Mouse (Mus musculus) embryonic facial prominence, embryonic 12.5 days (tissue): ENCODE data around the gene S1pr4. TPM values are rescaled to one million over a fixed set of nuclear protein-coding genes. Genes with fewer than 3 reads are reported as not detected.

Experiments used
- ATAC-seq: fragments of 200-750 bp; cut with Nextera tagmentation; 2 replicates; pipeline ENCODE4 v1.8.0; 2017; ENCODE audit not compliant: insufficient number of reproducible peaks, insufficient read depth, low FRiP score, low TSS enrichment
- H3K27ac ChIP-seq: fragments of 300-500 bp; sonication (generic); 2 replicates; pipeline ENCODE4 v1.5.1; 2016; ENCODE audit warnings: mild to moderate bottlenecking
- H3K27me3 ChIP-seq: fragments of 300-500 bp; sonication (generic); 2 replicates; pipeline ENCODE4 v1.6.1; 2016; ENCODE audit warnings: mild to moderate bottlenecking, moderate library complexity
- H3K36me3 ChIP-seq: fragments of 300-500 bp; sonication (generic); 2 replicates; pipeline ENCODE4 v1.6.1; 2016; ENCODE audit warnings: mild to moderate bottlenecking
- H3K4me1 ChIP-seq: fragments of 300-500 bp; sonication (generic); 2 replicates; pipeline ENCODE4 v1.6.1; 2016
- H3K4me2 ChIP-seq: fragments of 300-500 bp; sonication (generic); replicated peaks from 2 replicates; pipeline ENCODE4 v1.6.1; 2016; ENCODE audit warnings: mild to moderate bottlenecking, moderate library complexity
- H3K4me3 ChIP-seq: fragments of 300-500 bp; sonication (generic); 2 replicates; pipeline ENCODE4 v1.5.1; 2016; ENCODE audit warnings: mild to moderate bottlenecking
- H3K9ac ChIP-seq: fragments of 300-500 bp; sonication (generic); 2 replicates; pipeline ENCODE4 v1.6.1; 2016; ENCODE audit warnings: mild to moderate bottlenecking, moderate library complexity
- H3K9me3 ChIP-seq: fragments of 300-500 bp; sonication (generic); 2 replicates; pipeline ENCODE4 v1.6.1; 2016; ENCODE audit warnings: mild to moderate bottlenecking, moderate library complexity
- WGBS: fragments of 180-500 bp; shearing (Covaris S2); methylation state at CpG from one replicate; pipeline ENCODE4 v1.1.7; 2016; 5-methylcytosine and 5-hydroxymethylcytosine counted together
- polyA plus RNA-seq: library from polyadenylated mRNA; unstranded; fragments of >200 nt; fragmentation: Nextera tagmentation; extraction: Ambion mirVana; gene quantifications from 2 replicates; pipeline ENCODE4 v1.2.1, GENCODE M21; 2016

S1pr4 gene
- polyA plus RNA-seq, 1 experiment from 2014 or later, result 0.58 TPM

GRCm38 (mm10) chr10:81473003-81473451 is 26.9 kb downstream of the S1pr4 start:
- Histone ChIP-seq H3K27ac (no peak overlapping the region), H3K9me3 (no peaks in the 10 kb centered on the region), H3K4me2 (peak overlapping the region; percentile 35), H3K4me3 (peak overlapping the region; percentile 10; the same call in 1 of the 2 replicates), H3K9ac (no peak overlapping the region), H3K36me3 (no peaks in the 10 kb centered on the region), H3K27me3 (peaks cover 65% of the 10 kb centered on the region), H3K4me1 (peaks cover 7% of the 10 kb centered on the region)
- no peak for ATAC-seq
- WGBS, result 1% methylated on average over 22 of the region's 22 CpGs

GRCm38 (mm10) chr10:81472403-81473002 is 27.4 kb downstream of the S1pr4 start:
- Histone ChIP-seq H3K36me3 (no peaks in the 10 kb centered on the region), H3K9me3 (no peaks in the 10 kb centered on the region), H3K4me3 (peak overlapping the region; percentile 10; the same call in 1 of the 2 replicates), H3K4me1 (peaks cover 7% of the 10 kb centered on the region), H3K27ac (no peak overlapping the region), H3K9ac (no peak overlapping the region), H3K27me3 (peaks cover 70% of the 10 kb centered on the region), H3K4me2 (peak overlapping the region; percentile 35)
- 6% methylated on average over 16 of the region's 18 CpGs for WGBS
- no peak for ATAC-seq

- peaks cover 7% of the 10 kb centered on the region for H3K4me1 ChIP-seq
- no peak for ATAC-seq
- H3K36me3 ChIP-seq, result no peaks in the 10 kb centered on the region
- no peak overlapping the region for H3K27ac ChIP-seq
- H3K27me3 ChIP-seq, result peaks cover 78% of the 10 kb centered on the region
- no peak overlapping the region for H3K9ac ChIP-seq
- no peaks in the 10 kb centered on the region for H3K9me3 ChIP-seq
- H3K4me3 ChIP-seq, result no peak overlapping the region
- no peak overlapping the region for H3K4me2 ChIP-seq
- 52% methylated on average over 18 of the region's 18 CpGs for WGBS
These were observed 29.5 kb downstream of the S1pr4 start for GRCm38 (mm10) chr10:81470454-81470853.

- no peak overlapping the region for H3K27ac ChIP-seq
- H3K9ac ChIP-seq, result no peak overlapping the region
- H3K36me3 ChIP-seq, result no peaks in the 10 kb centered on the region
- no peak overlapping the region for H3K4me2 ChIP-seq
- ATAC-seq, result no peak
- H3K9me3 ChIP-seq, result no peaks in the 10 kb centered on the region
- 88% methylated on average over 5 of the region's 5 CpGs for WGBS
- H3K27me3 ChIP-seq, result peaks cover 80% of the 10 kb centered on the region
- H3K4me3 ChIP-seq, result no peak overlapping the region
- H3K4me1 ChIP-seq, result peaks cover 14% of the 10 kb centered on the region
These were observed 30.7 kb downstream of the S1pr4 start for GRCm38 (mm10) chr10:81469253-81469652.

DNA sequence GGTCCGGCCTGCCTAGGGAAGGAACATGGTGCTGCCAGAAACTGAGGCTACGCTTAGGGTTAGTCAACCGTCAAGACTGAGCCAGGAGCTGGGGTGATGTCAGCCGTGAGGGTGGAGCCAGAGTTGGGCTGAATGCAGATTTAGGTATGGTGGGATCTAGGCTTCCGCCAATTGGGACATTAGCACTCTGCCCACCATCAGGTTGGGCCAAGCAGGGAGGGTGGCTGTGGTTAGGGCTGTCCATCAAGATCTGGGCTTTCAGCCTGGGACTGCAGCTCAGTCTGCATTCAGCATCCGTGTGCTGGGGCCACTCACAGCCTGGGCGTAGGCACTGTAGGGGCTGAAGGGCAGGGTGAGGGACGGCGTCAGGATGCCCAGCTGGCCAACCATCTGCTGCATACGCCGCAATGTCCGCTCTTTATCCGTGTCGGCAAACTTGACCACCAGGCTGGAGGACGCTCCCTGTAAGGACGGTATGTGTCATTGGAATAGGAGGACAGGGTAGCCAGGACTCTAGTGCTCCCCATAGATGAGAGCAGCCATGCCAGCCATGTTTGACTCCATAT is 32.2 kb downstream of the S1pr4 start:
- H3K27ac ChIP-seq, result no peak overlapping the region
- no peak overlapping the region for H3K4me3 ChIP-seq
- H3K4me1 ChIP-seq, result peaks cover 11% of the 10 kb centered on the region
- H3K4me2 ChIP-seq, result no peak overlapping the region
- WGBS, result 86% methylated on average over 16 of the region's 16 CpGs
- H3K27me3 ChIP-seq, result peaks cover 80% of the 10 kb centered on the region
- ATAC-seq, result no peak
- H3K36me3 ChIP-seq, result no peaks in the 10 kb centered on the region
- H3K9me3 ChIP-seq, result no peaks in the 10 kb centered on the region
- H3K9ac ChIP-seq, result no peak overlapping the region

- no peaks in the 10 kb centered on the region for H3K36me3 ChIP-seq
- no peak overlapping the region for H3K4me2 ChIP-seq
- peaks cover 80% of the 10 kb centered on the region for H3K27me3 ChIP-seq
- H3K9ac ChIP-seq, result no peak overlapping the region
- no peaks in the 10 kb centered on the region for H3K9me3 ChIP-seq
- WGBS, result 64% methylated on average over 14 of the region's 14 CpGs
- H3K4me3 ChIP-seq, result no peak overlapping the region
- no peak for ATAC-seq
- H3K4me1 ChIP-seq, result 0 out of 2 replicates have a peak, but pooled peaks cover 9% of the 10 kb centered on the region
- no peak overlapping the region for H3K27ac ChIP-seq
These were observed 33.1 kb downstream of the S1pr4 start for GRCm38 (mm10) chr10:81466881-81467280.

DNA sequence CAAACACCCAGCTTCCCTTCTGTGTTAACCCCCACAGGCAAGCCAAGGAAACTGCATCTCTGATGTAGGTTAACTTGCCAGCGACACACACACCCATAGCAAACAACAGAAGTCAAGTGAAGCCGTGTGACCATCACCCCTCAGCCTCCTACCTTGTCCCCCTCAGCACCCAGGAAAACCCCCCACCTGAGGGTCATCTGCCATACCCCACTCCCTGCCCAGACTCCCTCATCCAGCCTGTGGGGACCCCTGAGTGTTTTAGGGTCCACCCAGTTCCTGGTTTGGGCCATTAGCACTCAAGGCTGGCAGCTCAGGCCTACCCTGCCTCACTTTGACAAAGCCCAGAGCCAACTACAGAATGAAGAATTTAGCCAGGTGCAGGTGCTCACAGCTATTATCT is 33.9 kb downstream of the S1pr4 start:
- no peak overlapping the region for H3K27ac ChIP-seq
- 0 out of 2 replicates have a peak, but pooled peaks cover 9% of the 10 kb centered on the region for H3K4me1 ChIP-seq
- no peak for ATAC-seq
- peaks cover 82% of the 10 kb centered on the region for H3K27me3 ChIP-seq
- WGBS, result 85% methylated on average over 2 of the region's 2 CpGs
- no peak overlapping the region for H3K9ac ChIP-seq
- H3K9me3 ChIP-seq, result no peaks in the 10 kb centered on the region
- no peak overlapping the region for H3K4me3 ChIP-seq
- H3K36me3 ChIP-seq, result no peaks in the 10 kb centered on the region
- H3K4me2 ChIP-seq, result no peak overlapping the region

GRCm38 (mm10) chr10:81465265-81465645 is 34.7 kb downstream of the S1pr4 start:
- H3K4me2 ChIP-seq, result no peak overlapping the region
- no peak overlapping the region for H3K27ac ChIP-seq
- no peak overlapping the region for H3K4me3 ChIP-seq
- H3K9ac ChIP-seq, result no peak overlapping the region
- no peak; the same call in 1 of the 2 replicates for ATAC-seq
- H3K36me3 ChIP-seq, result no peaks in the 10 kb centered on the region
- H3K9me3 ChIP-seq, result no peaks in the 10 kb centered on the region
- WGBS, result 2% methylated on average over 5 of the region's 5 CpGs
- H3K27me3 ChIP-seq, result peaks cover 82% of the 10 kb centered on the region
- H3K4me1 ChIP-seq, result 0 out of 2 replicates have a peak, but pooled peaks cover 9% of the 10 kb centered on the region

DNA sequence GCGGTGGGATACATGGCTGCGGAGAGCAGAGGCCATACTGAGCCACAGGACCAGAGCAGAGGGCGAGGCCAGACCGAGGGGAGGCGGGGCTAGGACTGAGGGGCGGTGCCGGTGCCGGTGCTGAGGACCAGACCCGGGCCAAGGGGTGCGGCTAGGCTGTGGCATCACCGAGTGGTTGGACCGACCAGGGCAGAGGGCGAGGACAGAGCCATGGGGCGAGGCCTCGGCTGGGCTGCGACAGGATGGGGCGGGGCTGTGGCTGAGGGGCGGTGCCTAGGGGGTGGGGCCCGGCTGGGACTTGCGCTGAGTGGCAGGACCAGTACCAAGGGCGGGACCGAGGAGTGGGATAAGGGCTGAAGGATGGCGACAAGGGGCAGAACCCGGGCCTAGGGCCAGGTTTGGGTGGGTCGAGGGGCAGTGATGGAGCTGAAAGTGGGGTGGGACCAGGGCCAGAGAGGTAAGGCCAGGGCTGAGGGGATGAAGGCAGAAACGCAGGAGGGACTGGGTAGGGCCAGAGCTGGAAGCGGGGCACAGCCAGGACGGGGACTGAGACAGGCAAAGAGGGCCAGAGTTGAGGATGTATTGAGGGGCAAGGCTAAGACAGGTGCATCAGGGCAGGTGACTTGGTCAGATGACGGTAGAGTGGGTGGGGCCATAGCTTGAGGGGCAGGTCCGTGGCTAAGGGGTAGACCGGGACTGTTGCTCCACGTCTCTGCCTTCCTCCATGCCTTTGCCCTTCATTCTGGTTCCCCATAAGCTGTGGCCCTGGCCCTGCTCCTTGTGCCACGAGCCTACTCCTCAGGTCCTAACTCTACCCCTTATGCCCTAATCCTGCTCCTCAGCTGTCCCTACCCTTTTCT is 35.3 kb downstream of the S1pr4 start:
- H3K4me1 ChIP-seq, result 0 out of 2 replicates have a peak, but pooled peaks cover 9% of the 10 kb centered on the region
- peak overlapping the region; percentile 44 for H3K4me2 ChIP-seq
- H3K4me3 ChIP-seq, result peak overlapping the region; percentile 33
- no peaks in the 10 kb centered on the region for H3K9me3 ChIP-seq
- no peak overlapping the region for H3K9ac ChIP-seq
- no peak overlapping the region for H3K27ac ChIP-seq
- ATAC-seq, result peak; percentile 61; the same call in 1 of the 2 replicates
- peaks cover 85% of the 10 kb centered on the region for H3K27me3 ChIP-seq
- H3K36me3 ChIP-seq, result no peaks in the 10 kb centered on the region
- WGBS, result 4% methylated on average over 33 of the region's 33 CpGs

DNA sequence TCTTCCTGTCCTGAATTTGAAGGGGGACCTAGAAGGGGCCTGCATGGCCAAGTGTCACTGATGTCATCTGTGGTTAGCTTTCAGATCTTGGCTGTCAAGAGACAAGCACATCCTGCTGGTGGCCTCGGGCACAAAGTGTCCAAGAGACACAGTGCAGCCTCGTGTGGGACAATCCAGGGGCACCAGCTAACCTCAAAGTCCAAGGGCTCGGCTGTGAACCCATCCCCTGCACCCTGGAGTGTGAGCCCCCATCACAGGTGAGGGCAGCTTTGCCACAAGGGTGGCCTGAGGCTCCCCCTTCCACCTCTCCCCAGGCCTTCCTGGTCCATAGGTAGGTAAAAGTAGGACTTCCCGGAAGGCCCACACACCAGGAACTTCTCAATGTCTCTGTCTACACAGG is 36.4 kb downstream of the S1pr4 start:
- 0 out of 2 replicates have a peak, but pooled peaks cover 9% of the 10 kb centered on the region for H3K4me1 ChIP-seq
- no peaks in the 10 kb centered on the region for H3K36me3 ChIP-seq
- H3K27ac ChIP-seq, result no peak overlapping the region
- ATAC-seq, result no peak
- WGBS, result 59% methylated on average over 4 of the region's 4 CpGs
- H3K9me3 ChIP-seq, result no peaks in the 10 kb centered on the region
- peaks cover 96% of the 10 kb centered on the region for H3K27me3 ChIP-seq
- H3K9ac ChIP-seq, result no peak overlapping the region
- no peak overlapping the region for H3K4me3 ChIP-seq
- H3K4me2 ChIP-seq, result no peak overlapping the region

DNA sequence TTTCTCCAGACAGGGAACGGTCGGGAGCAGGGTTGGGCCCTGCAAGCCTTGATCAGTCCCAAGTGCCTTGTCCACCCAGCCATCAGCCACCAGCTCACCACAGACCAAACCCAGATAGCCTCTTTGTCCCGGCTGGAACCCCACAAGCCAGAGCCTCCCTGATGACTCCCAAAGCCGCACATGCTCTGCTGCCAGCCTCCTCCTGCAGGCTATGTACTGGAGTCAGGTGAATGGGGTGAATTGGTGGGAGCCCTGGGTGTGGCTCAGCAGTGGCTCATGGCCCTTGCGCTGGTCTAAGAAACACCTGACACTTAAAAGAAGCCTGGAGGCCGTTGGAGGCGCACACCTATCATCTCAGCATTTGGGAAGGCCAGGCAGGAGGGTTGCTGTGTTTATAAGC is 37.0 kb downstream of the S1pr4 start:
- 77% methylated on average over 7 of the region's 7 CpGs for WGBS
- Histone ChIP-seq H3K4me3 (no peak overlapping the region), H3K27me3 (peaks cover 96% of the 10 kb centered on the region), H3K4me2 (no peak overlapping the region), H3K27ac (no peak overlapping the region), H3K4me1 (0 out of 2 replicates have a peak, but pooled peaks cover 9% of the 10 kb centered on the region), H3K9ac (no peak overlapping the region), H3K36me3 (no peaks in the 10 kb centered on the region), H3K9me3 (no peaks in the 10 kb centered on the region)
- no peak for ATAC-seq
